15 mouse cellular contexts compared by ENCODE assay signal in genomic region chr9:77929296-77929695, GRCm38 (mm10). TPM values are rescaled to one million over a fixed set of nuclear protein-coding genes. Genes with fewer than 3 reads are reported as not detected.
A peak's percentile ranks its signal among the peaks of the same experiment; 100 is the strongest.
DNase-seq lines count a peak whose midpoint lies in the region; ATAC-seq lines count a peak whose summit lies in the region.
"Had no signal": no experiment of that assay in that cellular context is flagged by ENCODE, and none has a peak within 500 bp of the region (broad histone marks: within the 10 kb centered on the region; RNA-seq: fewer than 3 reads in every experiment).

No protein-coding gene starts in this region.

- no peaks in the 10 kb centered on the region for H3K36me3 ChIP-seq in heart, embryonic 10.5 days
- no peaks in the 10 kb centered on the region for H3K36me3 ChIP-seq in embryonic facial prominence, embryonic 14.5 days (ENCODE audit: control insufficient read depth, insufficient read depth, low read length)
- no peaks in the 10 kb centered on the region for H3K36me3 ChIP-seq in forebrain, embryonic 14.5 days (ENCODE audit: control insufficient read depth, insufficient read depth, low read length)

- H3K27ac ChIP-seq in heart, embryonic 10.5 days: no peak overlapping the region
- peak overlapping the region; percentile 4; the same call in 1 of the 2 replicates for H3K27ac ChIP-seq in embryonic facial prominence, embryonic 14.5 days (replicated peaks; ENCODE audit: low read depth, low read length)
- no peak overlapping the region for H3K27ac ChIP-seq in forebrain, embryonic 14.5 days (ENCODE audit: low read depth, low read length)
- H3K27ac ChIP-seq: forebrain, embryonic 13.5 days had no signal

- no peak for ATAC-seq in embryonic facial prominence, embryonic 14.5 days (ENCODE audit: low read depth)
- no peak for ATAC-seq in inflammation-experienced regulatory T-cells, adult 6 months
- ATAC-seq in forebrain, embryonic 14.5 days: no peak
- ATAC-seq: forebrain, embryonic 13.5 days; forebrain, embryonic 16.5 days had no signal

- H3K4me1 ChIP-seq in heart, embryonic 10.5 days: peaks cover 78% of the 10 kb centered on the region
- peaks cover 41% of the 10 kb centered on the region for H3K4me1 ChIP-seq in embryonic facial prominence, embryonic 14.5 days (ENCODE audit: control insufficient read depth, insufficient read depth, low read length)
- H3K4me1 ChIP-seq in forebrain, embryonic 14.5 days (ENCODE audit: control insufficient read depth, insufficient read depth, low read length): 0 out of 2 replicates have a peak, but pooled peaks cover 3% of the 10 kb centered on the region

- WGBS in heart, embryonic 10.5 days: 81% methylated on average over 5 of the region's 5 CpGs
- 54% methylated on average over 5 of the region's 5 CpGs for WGBS in embryonic facial prominence, embryonic 14.5 days
- 87% methylated on average over 5 of the region's 5 CpGs for WGBS in forebrain, embryonic 14.5 days

- no peaks in the 10 kb centered on the region for H3K27me3 ChIP-seq in heart, embryonic 10.5 days (ENCODE audit: insufficient read depth, poor library complexity, severe bottlenecking)
- no peaks in the 10 kb centered on the region for H3K27me3 ChIP-seq in embryonic facial prominence, embryonic 14.5 days (replicated peaks; ENCODE audit: control insufficient read depth, insufficient read depth, low read length)
- no peaks in the 10 kb centered on the region for H3K27me3 ChIP-seq in forebrain, embryonic 14.5 days (replicated peaks; ENCODE audit: control insufficient read depth, insufficient read depth, low read length)
- H3K27me3 ChIP-seq: forebrain, embryonic 13.5 days had no signal

- H3K4me2 ChIP-seq in embryonic facial prominence, embryonic 14.5 days (ENCODE audit: low read depth, low read length): no peak overlapping the region
- no peak overlapping the region for H3K4me2 ChIP-seq in forebrain, embryonic 14.5 days (ENCODE audit: low read length)
- H3K4me2 ChIP-seq: forebrain, embryonic 13.5 days had no signal

- H3K9ac ChIP-seq in embryonic facial prominence, embryonic 14.5 days (ENCODE audit: low read depth, low read length): no peak overlapping the region
- no peak overlapping the region for H3K9ac ChIP-seq in forebrain, embryonic 14.5 days (ENCODE audit: low read length)
- H3K9ac ChIP-seq: forebrain, embryonic 13.5 days had no signal

- H3K9me3 ChIP-seq in heart, embryonic 10.5 days: no peaks in the 10 kb centered on the region
- H3K9me3 ChIP-seq in embryonic facial prominence, embryonic 14.5 days (ENCODE audit: control insufficient read depth, low read length): no peaks in the 10 kb centered on the region
- H3K9me3 ChIP-seq in forebrain, embryonic 14.5 days (replicated peaks; ENCODE audit: control insufficient read depth, low read length): no peaks in the 10 kb centered on the region
- H3K9me3 ChIP-seq: forebrain, embryonic 13.5 days had no signal

- peak; percentile 13 for DNase-seq in adrenal gland, adult 2 months
- no peak for DNase-seq in adrenal gland, postnatal 4 days (ENCODE audit: low spot score in 2 of 2)
- DNase-seq in heart, adult 11 months: peak; percentile 59
- DNase-seq in heart, embryonic 10.5 days (ENCODE audit: low spot score): no peak
- DNase-seq in embryonic facial prominence, embryonic 14.5 days (ENCODE audit: low spot score): no peak
- no peak for DNase-seq in forebrain, embryonic 14.5 days (ENCODE audit: low spot score)
- DNase-seq: adrenal gland, adult 8-10 months; cerebellum, adult 11 months; cerebellum, adult 18-20 months; cerebellum, adult 9-10 months; cerebellum, postnatal 10 days; cerebellum, postnatal 25 days had no signal

- no peak overlapping the region for H3K4me3 ChIP-seq in heart, embryonic 10.5 days
- no peak overlapping the region for H3K4me3 ChIP-seq in embryonic facial prominence, embryonic 14.5 days (ENCODE audit: low read depth, low read length)
- no peak overlapping the region for H3K4me3 ChIP-seq in forebrain, embryonic 14.5 days (ENCODE audit: low read depth, low read length)
- H3K4me3 ChIP-seq: forebrain, embryonic 13.5 days had no signal

RNA-seq across cellular contexts. Expression of gene Elovl5, which starts 12.1 kb away (rescaled TPM):
- total RNA-seq in adrenal gland, adult 2 months (2021): 1,000 to 10,000 TPM in 1 of 2 experiments, 100 to 1,000 TPM in 1; 490 to 1,131 TPM
- 123 and 254 TPM in 2 replicates for polyA plus RNA-seq in adrenal gland, adult 2 months (2012; rRNA removed)
- 100 to 1,000 TPM; 226 to 250 TPM for total RNA-seq in adrenal gland, postnatal 4 days (2021)
- 93.6 and 93.9 TPM in 2 replicates for polyA plus RNA-seq in heart, embryonic 10.5 days (2016; fragmentation: Nextera tagmentation; extraction: Ambion mirVana)
- polyA plus RNA-seq in embryonic facial prominence, embryonic 14.5 days (2014; fragmentation: Nextera tagmentation; extraction: Ambion mirVana): 73.0 and 74.2 TPM in 2 replicates
- 100 to 1,000 TPM in 2 of 3 experiments, 10 to 100 TPM in 1; 97.0 to 142 (median 135) TPM for polyA plus RNA-seq in inflammation-experienced regulatory T-cells, adult 6 months (2017; shearing (Covaris generic))
- polyA plus RNA-seq in forebrain, embryonic 14.5 days (2014; fragmentation: Nextera tagmentation; extraction: Ambion mirVana): 65.4 and 66.9 TPM in 2 replicates

Comparison
In these comparisons a context has a peak if more than half of its experiments do, and no peak if none do; other contexts are left out.
1. DNase-seq: peak in adrenal gland, adult 2 months (single experiment) and heart, adult 11 months (single experiment); none in adrenal gland, postnatal 4 days (0 of 2), heart, embryonic 10.5 days (single experiment), embryonic facial prominence, embryonic 14.5 days (single experiment) and forebrain, embryonic 14.5 days (single experiment).